Mouse (Mus musculus) CH12.LX (cell line): ENCODE data around the gene Tmem206. TPM values are rescaled to one million over a fixed set of nuclear protein-coding genes. Genes with fewer than 3 reads are reported as not detected.

ENCODE experiments used
- DNase-seq: peaks from one replicate; pipeline ENCODE4 v3.0.0-alpha.2; 2013; ENCODE audit errors: extremely low read depth
- H3K27ac ChIP-seq: 2 replicates; pipeline ENCODE4 v1.5.1; 2012; ENCODE audit warnings: low read depth, mild to moderate bottlenecking, control low read depth, moderate library complexity; ENCODE audit not compliant: insufficient read depth
- H3K27me3 ChIP-seq: replicated peaks from 2 replicates; pipeline ENCODE3; 2012; ENCODE audit warnings: inconsistent platforms
- H3K36me3 ChIP-seq, 2 experiments: replicated peaks in 1 of 2; 2 replicates each; pipeline versions ENCODE3 to v1.6.1; 2012; ENCODE audit warnings: inconsistent platforms in 1 of 2, low read length in 1 of 2, mild to moderate bottlenecking in 1 of 2, mixed read lengths in 1 of 2, moderate library complexity in 1 of 2; ENCODE audit not compliant: control insufficient read depth in 1 of 2, insufficient read depth in 1 of 2
- H3K4me1 ChIP-seq, 2 experiments: 2 replicates each; pipeline ENCODE4 v1.6.1; 2012; ENCODE audit warnings: inconsistent platforms in 1 of 2, moderate library complexity in 1 of 2; ENCODE audit not compliant: insufficient read depth in 2 of 2, control insufficient read depth in 1 of 2
- H3K4me2 ChIP-seq: 2 replicates; pipeline ENCODE4 v1.6.1; 2012; ENCODE audit warnings: low read depth, mild to moderate bottlenecking, control low read depth; ENCODE audit not compliant: poor library complexity, insufficient read depth, severe bottlenecking
- H3K4me3 ChIP-seq, 3 experiments: fragments of 150-350 bp in 1 of 3; sonication (generic) in 1 of 3; replicated peaks in 1 of 3; 2 replicates each; pipeline versions ENCODE3 to v1.5.1; 2011 to 2012; ENCODE audit warnings: low read depth in 2 of 3, low read length in 2 of 3, mild to moderate bottlenecking in 2 of 3, moderate library complexity in 2 of 3, control low read depth in 1 of 3, improper control_type of control experiment in 1 of 3, inconsistent platforms in 1 of 3, mixed read lengths in 1 of 3; ENCODE audit not compliant: poor library complexity in 1 of 3
- H3K79me2 ChIP-seq: replicated peaks from 2 replicates; pipeline ENCODE4 v1.6.1; 2012; ENCODE audit warnings: mild to moderate bottlenecking, moderate library complexity; ENCODE audit not compliant: control insufficient read depth, poor library complexity, insufficient read depth, severe bottlenecking; ENCODE audit errors: extremely low read depth
- H3K9ac ChIP-seq: 2 replicates; pipeline ENCODE4 v1.6.1; 2012; ENCODE audit warnings: low read depth, mild to moderate bottlenecking, control low read depth, moderate library complexity; ENCODE audit not compliant: insufficient read depth
- H3K9me3 ChIP-seq: replicated peaks from 2 replicates; pipeline ENCODE3; 2012; ENCODE audit warnings: low read length, inconsistent platforms, mixed read lengths
- BHLHE40 ChIP-seq: IDR thresholded peaks from 2 replicates; pipeline ENCODE4 v1.6.1; 2011; ENCODE audit warnings: mild to moderate bottlenecking, low read depth, low read length, improper control_type of control experiment
- CHD2 ChIP-seq: IDR thresholded peaks from 2 replicates; pipeline ENCODE4 v1.6.1; 2011; ENCODE audit warnings: low read length, improper control_type of control experiment
- ELF1 ChIP-seq: IDR thresholded peaks from 2 replicates; pipeline ENCODE4 v1.6.1; 2014; ENCODE audit warnings: low read depth, mild to moderate bottlenecking, inconsistent platforms, low read length, improper control_type of control experiment
- EP300 ChIP-seq: IDR thresholded peaks from 2 replicates; pipeline ENCODE4 v1.6.1; 2011; ENCODE audit warnings: low read length, improper control_type of control experiment
- HCFC1 ChIP-seq: IDR thresholded peaks from 2 replicates; pipeline ENCODE4 v1.6.1; 2012; ENCODE audit warnings: low read depth, mild to moderate bottlenecking, inconsistent platforms, low read length, improper control_type of control experiment
- IRF4 ChIP-seq: IDR thresholded peaks from 2 replicates; pipeline ENCODE4 v1.6.1; 2014; ENCODE audit warnings: low read depth, mild to moderate bottlenecking, inconsistent platforms, low read length, improper control_type of control experiment
- KAT2A ChIP-seq: IDR thresholded peaks from 2 replicates; pipeline ENCODE4 v1.6.1; 2012; ENCODE audit warnings: low read length, improper control_type of control experiment, inconsistent platforms; ENCODE audit not compliant: insufficient replicate concordance
- MAFK ChIP-seq: IDR thresholded peaks from 2 replicates; pipeline ENCODE4 v1.6.1; 2011; ENCODE audit warnings: low read length, improper control_type of control experiment; ENCODE audit not compliant: insufficient replicate concordance
- MAX ChIP-seq: IDR thresholded peaks from 2 replicates; pipeline ENCODE4 v1.6.1; 2011; ENCODE audit warnings: low read length, improper control_type of control experiment
- MXI1 ChIP-seq: IDR thresholded peaks from 2 replicates; pipeline ENCODE4 v1.6.1; 2011; ENCODE audit warnings: mild to moderate bottlenecking, low read depth, low read length, improper control_type of control experiment
- MYC ChIP-seq: IDR thresholded peaks from 2 replicates; pipeline ENCODE4 v1.6.1; 2011; ENCODE audit warnings: low read depth, mild to moderate bottlenecking, improper control_type of control experiment, low read length
- NRF1 ChIP-seq: IDR thresholded peaks from 2 replicates; pipeline ENCODE4 v1.6.1; 2014; ENCODE audit warnings: low read depth, mild to moderate bottlenecking, inconsistent platforms, low read length, improper control_type of control experiment, moderate library complexity
- PAX5 ChIP-seq: IDR thresholded peaks from 2 replicates; pipeline ENCODE4 v1.6.1; 2012; ENCODE audit warnings: low read length, inconsistent platforms, mixed read lengths
- POLR2A ChIP-seq: IDR thresholded peaks from 2 replicates; pipeline ENCODE4 v1.6.1; 2011; ENCODE audit warnings: low read depth, mild to moderate bottlenecking, improper control_type of control experiment, low read length
- POLR2AphosphoS2 ChIP-seq: IDR thresholded peaks from 2 replicates; pipeline ENCODE4 v1.6.1; 2011; ENCODE audit warnings: low read depth, low read length, improper control_type of control experiment
- RCOR1 ChIP-seq: conservative IDR thresholded peaks from 2 replicates; pipeline ENCODE4 v1.6.1; 2012; ENCODE audit warnings: low read depth, mild to moderate bottlenecking, inconsistent platforms, low read length, improper control_type of control experiment
- UBTF ChIP-seq: IDR thresholded peaks from 2 replicates; pipeline ENCODE4 v1.6.1; 2012; ENCODE audit warnings: low read depth, mild to moderate bottlenecking, inconsistent platforms, low read length, improper control_type of control experiment, moderate library complexity
- USF1 ChIP-seq: IDR thresholded peaks from 2 replicates; pipeline ENCODE4 v1.6.1; 2014; ENCODE audit warnings: low read depth, mild to moderate bottlenecking, inconsistent platforms, low read length, improper control_type of control experiment
- ZMIZ1 ChIP-seq: IDR thresholded peaks from 2 replicates; pipeline ENCODE4 v1.6.1; 2012; ENCODE audit warnings: low read depth, mild to moderate bottlenecking, inconsistent platforms, low read length, improper control_type of control experiment
- ZNF384 ChIP-seq: IDR thresholded peaks from 2 replicates; pipeline ENCODE4 v1.6.1; 2012; ENCODE audit warnings: low read depth, low read length, improper control_type of control experiment, inconsistent platforms
- dilution Hi-C: fragments of 300-500 bp; cut with MboI; formaldehyde crosslinking; loops from 2 replicates; pipeline ENCODE4 v1.14.3; 2020; ENCODE audit warnings: low sequenced_read_pairs; ENCODE audit not compliant: extremely low pct_unique_long_range_greater_than_20kb, extremely low pct_ligation_motif_present
- in situ Hi-C: fragments of 300-500 bp; cut with MboI; formaldehyde crosslinking; loops from 3 replicates; pipeline ENCODE4 v1.14.3; 2019; ENCODE audit warnings: low sequenced_read_pairs, low pct_ligation_motif_present, low pct_unique_long_range_greater_than_20kb, mixed read lengths
- polyA plus RNA-seq: library from polyadenylated mRNA; unstranded; fragments of >175 nt; gene quantifications from 2 replicates; pipeline ENCODE4 v1.2.1, GENCODE M21; 2012; ENCODE audit warnings: low read depth; ENCODE audit not compliant: insufficient read length
- total RNA-seq, 2 experiments: library from RNA; depleted of rRNA; stranded (reverse); fragments of 300-350 nt in 1 of 2; fragments of >200 nt in 1 of 2; gene quantifications; 2 replicates each; pipeline ENCODE4 v1.2.3; 2012 to 2014

Tmem206 gene
- total and polyA plus RNA-seq, 3 experiments = 13.1 to 16.4 (median 15.4) TPM

DNA sequence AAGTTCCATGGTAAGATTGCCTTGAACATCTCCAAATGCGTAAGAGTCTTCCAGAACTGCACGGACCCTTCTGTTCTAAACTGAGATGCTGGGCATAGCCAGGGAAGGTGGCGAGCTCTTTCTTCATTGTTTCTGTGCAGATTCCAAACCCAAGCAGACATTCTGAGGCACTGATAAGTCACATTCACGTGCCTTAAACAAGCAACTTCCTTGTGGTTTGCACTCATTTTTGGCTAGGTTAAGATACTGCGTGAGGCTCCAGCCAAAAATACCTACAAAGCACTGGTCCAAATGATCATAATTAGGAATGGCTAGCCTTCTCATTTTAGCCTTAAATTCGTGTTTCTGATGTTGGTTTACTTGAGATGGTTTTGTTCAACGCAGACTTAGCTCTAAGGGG, 33.8 kb downstream of the Tmem206 start:
- Histone ChIP-seq H3K4me1 (no peaks in the 10 kb centered on the region), H3K27me3 (no peaks in the 10 kb centered on the region), H3K36me3 (peaks cover 51 to 90% of the 10 kb centered on the region in 2 experiments), H3K4me3 (no peak overlapping the region), H3K4me2 (no peak overlapping the region), H3K9ac (no peak overlapping the region), H3K9me3 (no peaks in the 10 kb centered on the region), H3K79me2 (no peaks in the 10 kb centered on the region), H3K27ac (no peak overlapping the region)
- TF ChIP-seq MXI1 = no peak
- TF ChIP-seq PAX5 = no peak
- no peak for TF ChIP-seq ZMIZ1
- no peak for TF ChIP-seq IRF4
- TF ChIP-seq RCOR1 = no peak
- no peak for TF ChIP-seq HCFC1
- TF ChIP-seq UBTF = no peak
- no peak for TF ChIP-seq KAT2A
- TF ChIP-seq NRF1 = no peak
- TF ChIP-seq POLR2A = no peak
- TF ChIP-seq EP300 = no peak
- no peak for TF ChIP-seq MAX
- no peak for TF ChIP-seq ELF1
- no peak for TF ChIP-seq CHD2
- TF ChIP-seq POLR2AphosphoS2 = no peak
- TF ChIP-seq ZNF384 = no peak
- in situ Hi-C loops = no loop called here
- dilution Hi-C loops = no loop called here
- no peak for DNase-seq

- no peak for DNase-seq
- H3K27ac ChIP-seq = no peak overlapping the region
- H3K4me2 ChIP-seq = no peak overlapping the region
- 0 out of 2 replicates have a peak, but pooled peaks cover 2% of the 10 kb centered on the region for H3K79me2 ChIP-seq
- H3K9ac ChIP-seq = no peak overlapping the region
- dilution Hi-C loops (no loop called here), in situ Hi-C loops (no loop called here)
- H3K9me3 ChIP-seq = no peaks in the 10 kb centered on the region
- no peak overlapping the region for H3K4me3 ChIP-seq
- TF ChIP-seq MAFK = no peak
- no peak for TF ChIP-seq ZMIZ1
- no peak for TF ChIP-seq KAT2A
- TF ChIP-seq MYC = no peak
- no peak for TF ChIP-seq MAX
- TF ChIP-seq CHD2 = no peak
- TF ChIP-seq USF1 = no peak
- no peak for TF ChIP-seq BHLHE40
- TF ChIP-seq HCFC1 = no peak
- no peaks in the 10 kb centered on the region for H3K4me1 ChIP-seq
- no peaks in the 10 kb centered on the region for H3K27me3 ChIP-seq
- H3K36me3 ChIP-seq = peaks cover 46 to 88% of the 10 kb centered on the region in 2 experiments
Measured at GRCm38 (mm10) chr1:191362412-191362811, 36.7 kb downstream of the Tmem206 start.
